Comparison of ENCODE assay signal across 16 mouse cellular contexts in genomic region chr2:138283372-138283771, GRCm38 (mm10). TPM values are rescaled to one million over a fixed set of nuclear protein-coding genes. Genes with fewer than 3 reads are reported as not detected.
DNase-seq lines count a peak whose midpoint lies in the region; ATAC-seq lines count a peak whose summit lies in the region.
"Had no signal": no experiment of that assay in that cellular context is flagged by ENCODE, and none has a peak within 500 bp of the region (broad histone marks: within the 10 kb centered on the region; RNA-seq: fewer than 3 reads in every experiment).

No protein-coding gene starts in this region.

- H3K9ac ChIP-seq in midbrain, embryonic 16.5 days (ENCODE audit: low read depth, low read length): no peak overlapping the region
- H3K9ac ChIP-seq in midbrain, embryonic 13.5 days (replicated peaks): no peak overlapping the region
- H3K9ac ChIP-seq: liver, embryonic 15.5 days; neural tube, embryonic 15.5 days had no signal

- intact Hi-C loops in heart, postnatal 10 days (cut with DNase I): loop anchor here (5.0 kb wide), 1 partner anchor 149 kb away; no protein-coding TSS in a partner anchor

- H3K27me3 ChIP-seq in midbrain, embryonic 16.5 days (ENCODE audit: control insufficient read depth, insufficient read depth, low read depth, low read length): no peaks in the 10 kb centered on the region
- H3K27me3 ChIP-seq in midbrain, embryonic 13.5 days: no peaks in the 10 kb centered on the region
- H3K27me3 ChIP-seq: CH12.LX; liver, embryonic 15.5 days; neural tube, embryonic 15.5 days; Patski had no signal

- peaks cover 20% of the 10 kb centered on the region for H3K4me1 ChIP-seq in midbrain, embryonic 16.5 days (ENCODE audit: control insufficient read depth, insufficient read depth, low read length)
- peaks cover 23% of the 10 kb centered on the region for H3K4me1 ChIP-seq in midbrain, embryonic 13.5 days (replicated peaks)
- H3K4me1 ChIP-seq: liver, embryonic 15.5 days had no signal

- H3K4me2 ChIP-seq in midbrain, embryonic 16.5 days (ENCODE audit: low read length): 0 out of 2 replicates have a peak overlapping the region, but pooled peaks have one; percentile 14
- no peak overlapping the region for H3K4me2 ChIP-seq in midbrain, embryonic 13.5 days (replicated peaks)
- H3K4me2 ChIP-seq: liver, embryonic 15.5 days; neural tube, embryonic 15.5 days had no signal

- H3K36me3 ChIP-seq in midbrain, embryonic 16.5 days (ENCODE audit: control insufficient read depth, insufficient read depth, low read length): peaks cover 12% of the 10 kb centered on the region
- peaks cover 25% of the 10 kb centered on the region for H3K36me3 ChIP-seq in midbrain, embryonic 13.5 days
- H3K36me3 ChIP-seq: liver, embryonic 15.5 days had no signal

- no peaks in the 10 kb centered on the region for H3K9me3 ChIP-seq in midbrain, embryonic 16.5 days (replicated peaks; ENCODE audit: control insufficient read depth, low read length, poor library complexity, severe bottlenecking)
- no peaks in the 10 kb centered on the region for H3K9me3 ChIP-seq in midbrain, embryonic 13.5 days
- H3K9me3 ChIP-seq: embryonic facial prominence, embryonic 10.5 days; limb, embryonic 10.5 days; liver, embryonic 15.5 days; neural tube, embryonic 15.5 days had no signal

- 96% methylated on average over 12 of the region's 12 CpGs for WGBS in midbrain, embryonic 16.5 days
- WGBS in midbrain, embryonic 13.5 days: 94% methylated on average over 12 of the region's 12 CpGs

- H3K27ac ChIP-seq in midbrain, embryonic 16.5 days (ENCODE audit: low read length): no peak overlapping the region
- H3K27ac ChIP-seq in midbrain, embryonic 13.5 days: no peak overlapping the region
- H3K27ac ChIP-seq: embryonic facial prominence, embryonic 10.5 days; limb, embryonic 10.5 days; liver, embryonic 15.5 days; neural tube, embryonic 15.5 days had no signal

- ATAC-seq in midbrain, embryonic 16.5 days: no peak
- ATAC-seq in midbrain, embryonic 13.5 days: no peak
- ATAC-seq: Patski had no signal

- no peak overlapping the region for H3K4me3 ChIP-seq in midbrain, embryonic 16.5 days (ENCODE audit: low read depth, low read length)
- H3K4me3 ChIP-seq in midbrain, embryonic 13.5 days (replicated peaks): no peak overlapping the region
- H3K4me3 ChIP-seq: embryonic facial prominence, embryonic 10.5 days; limb, embryonic 10.5 days; liver, embryonic 15.5 days; neural tube, embryonic 15.5 days had no signal

- peak; percentile 40 for DNase-seq in adrenal gland, postnatal 10 days
- DNase-seq in adrenal gland, postnatal 25 days: no peak
- peak; percentile 48 to 58 for DNase-seq in heart, adult 9 months (ENCODE audit: low spot score in 2 of 2)
- no peak for DNase-seq in heart, postnatal 10 days
- DNase-seq in lung, postnatal 36 days: peak; percentile 52
- DNase-seq in kidney, postnatal 14 days: no peak
- DNase-seq: adrenal gland, adult 2 months; kidney, postnatal 10 days had no signal

RNA-seq across cellular contexts. Expression of gene Btbd3, which starts 27.0 kb away (rescaled TPM):
- total RNA-seq in adrenal gland, postnatal 10 days (2021): 10 to 100 TPM; 24.6 to 28.2 TPM
- 20.9 and 24.6 TPM in 2 replicates for total RNA-seq in adrenal gland, postnatal 25 days (2021)
- 10 to 100 TPM; 26.2 to 26.9 TPM for total RNA-seq in heart, postnatal 10 days (2021)
- polyA plus RNA-seq in midbrain, embryonic 16.5 days (2015; fragmentation: Nextera tagmentation; extraction: Ambion mirVana): 39.1 and 45.0 TPM in 2 replicates
- polyA plus RNA-seq in midbrain, embryonic 13.5 days (2015; fragmentation: Nextera tagmentation; extraction: Ambion mirVana): 29.2 and 31.6 TPM in 2 replicates
- total RNA-seq: CH12.LX had no signal

Comparison
In these comparisons a context has a peak if more than half of its experiments do, and no peak if none do; other contexts are left out.
1. DNase-seq: peak in adrenal gland, postnatal 10 days (single experiment), heart, adult 9 months (2 of 2) and lung, postnatal 36 days (single experiment); none in adrenal gland, postnatal 25 days (single experiment), heart, postnatal 10 days (0 of 2) and kidney, postnatal 14 days (single experiment).